Mouse (Mus musculus): Measurements from ENCODE around the gene Elmo1.

DNA sequence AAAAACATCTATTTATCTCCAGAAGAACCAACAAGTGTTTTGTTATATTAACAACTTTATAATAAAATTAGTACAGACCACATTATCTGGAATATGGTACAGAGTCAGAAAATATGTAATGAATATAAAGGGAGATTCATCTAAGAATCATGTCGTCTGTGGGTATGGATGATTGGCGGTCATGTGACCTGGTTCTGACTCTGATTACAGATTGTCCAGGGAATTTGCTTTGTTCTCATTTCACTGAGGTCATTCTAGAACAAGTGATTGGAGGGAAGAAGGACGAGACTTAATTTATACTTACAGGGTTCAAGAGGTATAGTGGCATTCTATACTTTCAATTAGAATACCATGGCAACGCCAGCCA lies 95.4 kb downstream of the Elmo1 start:
- no peak for TF ChIP-seq POLR2A (IDR thresholded peaks at IDR 0.05; ENCODE audit: control insufficient read depth, extremely low read depth, insufficient read depth, low read length, poor library complexity)
- TF ChIP-seq CTCF (IDR thresholded peaks at IDR 0.05; ENCODE audit: borderline replicate concordance, control insufficient read depth, extremely low read depth, insufficient read depth, low read length, poor library complexity): no peak

Measured in thymus, adult 2 months (tissue).